Mouse (Mus musculus): ENCODE results near the gene Ifit1. TPM values are rescaled to one million over a fixed set of nuclear protein-coding genes. Genes with fewer than 3 reads are reported as not detected.
A peak's percentile ranks its signal among the peaks of the same experiment; 100 is the strongest.
"Not testable (repeated sequence)": the region's sequence is repeated elsewhere in the genome, so short reads cannot be mapped to it uniquely, and the experiment has no call there.

Ifit1 gene
- polyA plus RNA-seq (2016; fragmentation: Nextera tagmentation; extraction: Ambion mirVana) = 0.32 and 0.40 TPM in 2 replicates

DNA sequence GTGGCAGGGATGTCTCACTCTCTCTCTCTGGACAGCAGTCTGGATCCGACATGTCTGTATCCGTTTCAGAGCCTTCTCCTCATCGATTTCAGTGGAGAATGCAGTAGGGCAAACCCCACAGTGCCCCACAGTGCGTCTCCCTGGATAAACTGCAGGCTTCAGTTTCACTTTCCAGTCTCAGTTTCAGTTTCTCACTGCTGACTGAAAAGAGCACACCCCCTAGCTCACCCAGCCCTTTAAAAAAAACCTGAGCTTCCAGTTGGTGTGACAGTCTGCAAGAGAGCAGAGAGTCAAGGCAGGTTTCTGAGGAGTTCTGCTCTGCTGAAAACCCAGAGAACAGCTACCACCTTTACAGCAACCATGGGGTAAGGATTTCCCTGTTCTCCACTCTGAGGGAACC, at the start of gene Ifit1, which contains the start of gene Ifit1bl2:
Gene Ifit1, plus strand, starts transcription at position 249 of the 400 bp plus-strand sequence.
Gene Ifit1bl2, minus strand, starts transcription at position 121 of the 400 bp plus-strand sequence.
- Histone ChIP-seq H3K9ac (0 out of 2 replicates have a peak within 1 kb of the TSS, but pooled peaks have one; percentile 44), H3K4me2 (peak within 1 kb of the TSS; percentile 48)
- WGBS = 17% methylated on average over 4 of the region's 4 CpGs

DNA sequence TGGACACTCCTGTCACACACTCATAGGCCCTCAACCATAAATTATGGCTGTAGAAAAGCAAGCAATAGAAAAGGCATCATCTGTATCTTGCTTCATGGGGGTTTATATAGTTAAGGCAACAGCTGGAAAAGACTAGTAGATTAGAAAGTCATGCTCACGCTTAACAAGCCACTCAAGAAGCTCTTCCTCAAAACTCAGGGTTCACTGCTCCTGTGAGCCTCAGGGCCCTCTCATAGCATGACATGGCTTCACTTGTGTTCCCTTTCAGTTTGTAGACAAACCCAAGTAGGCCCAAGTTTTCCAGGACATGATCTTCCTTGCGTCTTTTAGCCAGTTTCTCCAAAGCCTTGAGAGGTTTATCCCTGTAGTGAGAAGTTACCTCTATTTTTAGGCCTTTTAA, 47.2 kb upstream of the Ifit1 start:
- WGBS = 82% methylated on average over 2 of the region's 2 CpGs
- H3K36me3 ChIP-seq = no peaks in the 10 kb centered on the region
- no peaks in the 10 kb centered on the region for H3K9me3 ChIP-seq (replicated peaks)
- H3K4me3 ChIP-seq = no peak overlapping the region
- peaks cover 8% of the 10 kb centered on the region; the same call in 1 of the 2 replicates for H3K4me1 ChIP-seq (replicated peaks)
- H3K4me2 ChIP-seq = no peak overlapping the region
- H3K27ac ChIP-seq (ENCODE audit: poor library complexity, severe bottlenecking) = no peak overlapping the region
- H3K27me3 ChIP-seq (replicated peaks) = no peaks in the 10 kb centered on the region
- ATAC-seq (ENCODE audit: insufficient number of reproducible peaks, low FRiP score) = no peak
- no peak overlapping the region for H3K9ac ChIP-seq

More for the DNA sequence above, at the start of gene Ifit1, which contains the start of gene Ifit1bl2:
- Histone ChIP-seq H3K9me3 (replicated peaks) (no peaks in the 10 kb centered on the region), H3K27ac (ENCODE audit: poor library complexity, severe bottlenecking) (no peak within 1 kb of the TSS), H3K4me3 (peak within 1 kb of the TSS; percentile 6; the same call in 1 of the 2 replicates), H3K4me1 (replicated peaks) (0 out of 2 replicates have a peak, but pooled peaks cover 5% of the 10 kb centered on the region), H3K36me3 (no peaks in the 10 kb centered on the region), H3K27me3 (replicated peaks) (peaks cover 10% of the 10 kb centered on the region)
- ATAC-seq (ENCODE audit: insufficient number of reproducible peaks, low FRiP score) = no peak

- WGBS = 72% methylated on average over 3 of the region's 3 CpGs
- not testable (repeated sequence) for H3K4me3 ChIP-seq; H3K27me3 ChIP-seq (replicated peaks); H3K4me2 ChIP-seq; ATAC-seq (ENCODE audit: insufficient number of reproducible peaks, low FRiP score); H3K9me3 ChIP-seq (replicated peaks); H3K36me3 ChIP-seq; H3K27ac ChIP-seq (ENCODE audit: poor library complexity, severe bottlenecking); H3K4me1 ChIP-seq (replicated peaks); H3K9ac ChIP-seq
These were observed 46.1 kb upstream of the Ifit1 start for GRCm38 (mm10) chr19:34594523-34594922.

- Histone ChIP-seq H3K27ac (ENCODE audit: poor library complexity, severe bottlenecking) (no peak overlapping the region), H3K4me2 (no peak overlapping the region), H3K27me3 (replicated peaks) (no peaks in the 10 kb centered on the region), H3K36me3 (no peaks in the 10 kb centered on the region), H3K9me3 (replicated peaks) (no peaks in the 10 kb centered on the region), H3K4me1 (replicated peaks) (peaks cover 10% of the 10 kb centered on the region; the same call in 1 of the 2 replicates), H3K9ac (no peak overlapping the region), H3K4me3 (no peak overlapping the region)
- no peak for ATAC-seq (ENCODE audit: insufficient number of reproducible peaks, low FRiP score)
These were observed 43.9 kb upstream of the Ifit1 start for GRCm38 (mm10) chr19:34596811-34597210.

- Histone ChIP-seq H3K36me3 (no peaks in the 10 kb centered on the region), H3K27ac (ENCODE audit: poor library complexity, severe bottlenecking) (no peak overlapping the region), H3K9me3 (replicated peaks) (no peaks in the 10 kb centered on the region), H3K4me2 (no peak overlapping the region), H3K4me3 (no peak overlapping the region), H3K9ac (no peak overlapping the region), H3K4me1 (replicated peaks) (peaks cover 10% of the 10 kb centered on the region; the same call in 1 of the 2 replicates), H3K27me3 (replicated peaks) (no peaks in the 10 kb centered on the region)
- 67% methylated on average over 2 of the region's 2 CpGs for WGBS
- no peak for ATAC-seq (ENCODE audit: insufficient number of reproducible peaks, low FRiP score)
These were observed 42.3 kb upstream of the Ifit1 start for GRCm38 (mm10) chr19:34598341-34598740.

DNA sequence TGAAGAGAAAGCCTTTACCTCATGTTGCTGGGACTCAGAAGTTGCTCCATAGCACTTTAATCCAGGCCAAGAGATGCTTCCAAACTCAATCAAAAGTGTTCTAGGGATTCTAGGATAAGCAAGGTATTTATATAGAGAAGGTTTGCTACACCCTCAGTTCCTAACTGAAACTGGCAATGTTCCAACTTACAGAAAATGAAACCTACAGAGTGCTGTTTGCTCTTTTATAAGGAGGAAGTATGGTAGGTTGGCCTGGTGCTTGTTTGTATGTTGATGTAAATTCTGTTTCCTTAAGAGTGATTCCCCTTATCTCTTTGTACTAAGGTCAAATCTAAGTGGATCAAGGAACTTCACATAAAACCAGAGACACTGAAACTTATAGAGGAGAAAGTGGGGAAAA, 41.4 kb upstream of the Ifit1 start:
- H3K36me3 ChIP-seq; H3K27me3 ChIP-seq (replicated peaks): not testable (repeated sequence)

GRCm38 (mm10) chr19:34601888-34602287, 38.8 kb upstream of the Ifit1 start, which contains the start of gene Ifit1bl1:
Gene Ifit1bl1, minus strand, starts transcription at chr19:34601956.
- H3K9me3 ChIP-seq (replicated peaks); ATAC-seq (ENCODE audit: insufficient number of reproducible peaks, low FRiP score); H3K4me2 ChIP-seq; H3K27ac ChIP-seq (ENCODE audit: poor library complexity, severe bottlenecking); H3K4me3 ChIP-seq; H3K9ac ChIP-seq; H3K36me3 ChIP-seq; H3K27me3 ChIP-seq (replicated peaks); H3K4me1 ChIP-seq (replicated peaks): not testable (repeated sequence)
- 39% methylated on average over 1 of the region's 1 CpGs for WGBS

More for the DNA sequence above, 41.4 kb upstream of the Ifit1 start:
- H3K9me3 ChIP-seq (replicated peaks); H3K9ac ChIP-seq; H3K4me3 ChIP-seq; H3K4me2 ChIP-seq; ATAC-seq (ENCODE audit: insufficient number of reproducible peaks, low FRiP score); H3K27ac ChIP-seq (ENCODE audit: poor library complexity, severe bottlenecking); H3K4me1 ChIP-seq (replicated peaks): not testable (repeated sequence)

GRCm38 (mm10) chr19:34605472-34605871, 35.2 kb upstream of the Ifit1 start:
- no peaks in the 10 kb centered on the region for H3K9me3 ChIP-seq (replicated peaks)
- H3K4me1 ChIP-seq (replicated peaks) = no peaks in the 10 kb centered on the region
- H3K4me2 ChIP-seq = no peak overlapping the region
- no peaks in the 10 kb centered on the region for H3K27me3 ChIP-seq (replicated peaks)
- H3K4me3 ChIP-seq = no peak overlapping the region
- H3K9ac ChIP-seq = no peak overlapping the region
- H3K27ac ChIP-seq (ENCODE audit: poor library complexity, severe bottlenecking) = no peak overlapping the region
- H3K36me3 ChIP-seq = no peaks in the 10 kb centered on the region
- WGBS = 79% methylated on average over 3 of the region's 3 CpGs
- ATAC-seq (ENCODE audit: insufficient number of reproducible peaks, low FRiP score) = no peak

DNA sequence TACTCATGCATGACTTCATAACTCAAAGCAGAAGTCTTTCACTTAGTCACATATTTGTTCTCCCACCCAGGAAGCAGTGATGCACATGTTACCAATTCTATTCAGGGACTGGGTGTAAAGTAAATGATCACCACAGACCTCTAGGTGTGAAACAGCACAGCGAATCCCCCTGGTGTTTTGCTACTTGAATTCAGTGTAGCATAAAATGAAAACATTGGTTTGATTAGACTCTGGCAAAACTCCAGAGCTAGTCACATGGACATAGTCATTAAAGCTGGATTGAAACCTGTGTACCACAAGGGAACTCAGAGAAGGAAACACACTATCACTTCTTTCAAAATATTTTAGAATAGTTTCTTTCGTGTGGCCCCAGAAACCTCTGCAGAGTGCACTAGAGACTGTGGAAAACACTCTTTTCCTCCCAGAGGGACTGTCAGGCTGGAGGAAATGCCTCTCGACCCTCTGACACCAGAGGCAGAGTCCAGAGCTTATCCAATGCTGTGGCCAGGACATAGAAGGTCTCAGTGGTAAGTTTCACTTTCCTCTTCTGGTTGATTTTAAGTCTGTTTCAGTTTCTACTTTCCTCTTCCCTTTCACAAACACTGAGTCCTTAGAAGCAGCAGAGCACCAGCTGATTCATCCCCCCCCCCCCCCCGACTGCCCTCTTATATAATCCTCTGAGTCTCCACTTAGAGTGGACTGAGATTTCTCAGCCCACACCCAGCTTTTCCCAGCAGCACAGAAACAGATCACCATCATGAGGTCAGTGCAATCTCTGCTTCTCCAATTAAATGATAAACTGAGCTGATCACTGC, 33.2 kb upstream of the Ifit1 start, which contains the start of gene Ifit3b:
Gene Ifit3b, plus strand, starts transcription at position 734 of the 815 bp plus-strand sequence.
- not testable (repeated sequence) for H3K27me3 ChIP-seq (replicated peaks); H3K27ac ChIP-seq (ENCODE audit: poor library complexity, severe bottlenecking); H3K4me2 ChIP-seq; H3K9me3 ChIP-seq (replicated peaks); H3K36me3 ChIP-seq; H3K4me3 ChIP-seq; H3K4me1 ChIP-seq (replicated peaks); H3K9ac ChIP-seq
- 29% methylated on average over 4 of the region's 4 CpGs for WGBS
- peak; percentile 59 for ATAC-seq (ENCODE audit: insufficient number of reproducible peaks, low FRiP score)

GRCm38 (mm10) chr19:34610118-34610517, 30.6 kb upstream of the Ifit1 start:
- not testable (repeated sequence) for H3K4me2 ChIP-seq; H3K9me3 ChIP-seq (replicated peaks)
- 62% methylated on average over 3 of the region's 3 CpGs for WGBS

GRCm38 (mm10) chr19:34612243-34613001, 28.2 kb upstream of the Ifit1 start:
- H3K9ac ChIP-seq; ATAC-seq (ENCODE audit: insufficient number of reproducible peaks, low FRiP score); H3K36me3 ChIP-seq; H3K27ac ChIP-seq (ENCODE audit: poor library complexity, severe bottlenecking); H3K4me1 ChIP-seq (replicated peaks); H3K9me3 ChIP-seq (replicated peaks); H3K4me2 ChIP-seq; H3K4me3 ChIP-seq; H3K27me3 ChIP-seq (replicated peaks): not testable (repeated sequence)
- WGBS = 70% methylated on average over 6 of the region's 11 CpGs

More at GRCm38 (mm10) chr19:34610118-34610517, 30.6 kb upstream of the Ifit1 start:
- H3K4me1 ChIP-seq (replicated peaks); H3K9ac ChIP-seq; ATAC-seq (ENCODE audit: insufficient number of reproducible peaks, low FRiP score); H3K4me3 ChIP-seq; H3K27ac ChIP-seq (ENCODE audit: poor library complexity, severe bottlenecking); H3K27me3 ChIP-seq (replicated peaks); H3K36me3 ChIP-seq: not testable (repeated sequence)
